Mouse (Mus musculus): ENCODE results near the gene Dynlt1a. TPM values are rescaled to one million over a fixed set of nuclear protein-coding genes. Genes with fewer than 3 reads are reported as not detected.
"Not testable (repeated sequence)": the region's sequence is repeated elsewhere in the genome, so short reads cannot be mapped to it uniquely, and the experiment has no call there.

Dynlt1a gene
- polyA plus RNA-seq, 1 experiment, result 3.7 TPM

GRCm38 (mm10) chr17:6286169-6286568 lies 31.1 kb downstream of the Dynlt1a start:
- H3K4me1 ChIP-seq (ENCODE audit: control insufficient read depth, insufficient read depth, insufficient read length); DNase-seq (ENCODE audit: low read depth in 1 of 2, low spot score in 2 of 2); H3K27ac ChIP-seq (ENCODE audit: insufficient read depth, low read length); H3K36me3 ChIP-seq (ENCODE audit: control insufficient read depth, insufficient read depth, low read length); H3K27me3 ChIP-seq (ENCODE audit: control insufficient read depth, insufficient read depth, low read length); H3K4me3 ChIP-seq (ENCODE audit: extremely low read depth, insufficient read depth, insufficient read length): not testable (repeated sequence)
- WGBS, result 91% methylated on average over 5 of the region's 5 CpGs

GRCm38 (mm10) chr17:6283137-6283536 lies 34.2 kb downstream of the Dynlt1a start:
- H3K4me1 ChIP-seq (ENCODE audit: control insufficient read depth, insufficient read depth, insufficient read length); DNase-seq (ENCODE audit: low read depth in 1 of 2, low spot score in 2 of 2); H3K27ac ChIP-seq (ENCODE audit: insufficient read depth, low read length); H3K4me3 ChIP-seq (ENCODE audit: extremely low read depth, insufficient read depth, insufficient read length); H3K27me3 ChIP-seq (ENCODE audit: control insufficient read depth, insufficient read depth, low read length); H3K36me3 ChIP-seq (ENCODE audit: control insufficient read depth, insufficient read depth, low read length): not testable (repeated sequence)
- WGBS, result 96% methylated on average over 8 of the region's 10 CpGs

GRCm38 (mm10) chr17:6280513-6280912 lies 36.8 kb downstream of the Dynlt1a start:
- not testable (repeated sequence) for H3K4me1 ChIP-seq (ENCODE audit: control insufficient read depth, insufficient read depth, insufficient read length); H3K27me3 ChIP-seq (ENCODE audit: control insufficient read depth, insufficient read depth, low read length); H3K36me3 ChIP-seq (ENCODE audit: control insufficient read depth, insufficient read depth, low read length); H3K4me3 ChIP-seq (ENCODE audit: extremely low read depth, insufficient read depth, insufficient read length); DNase-seq (ENCODE audit: low read depth in 1 of 2, low spot score in 2 of 2); H3K27ac ChIP-seq (ENCODE audit: insufficient read depth, low read length)
- whole genome bisulfite sequencing, result 97% methylated on average over 19 of the region's 19 CpGs

GRCm38 (mm10) chr17:6279772-6280171 lies 37.5 kb downstream of the Dynlt1a start:
- WGBS, result 92% methylated on average over 10 of the region's 10 CpGs
- not testable (repeated sequence) for H3K4me3 ChIP-seq (ENCODE audit: extremely low read depth, insufficient read depth, insufficient read length); H3K27me3 ChIP-seq (ENCODE audit: control insufficient read depth, insufficient read depth, low read length); H3K4me1 ChIP-seq (ENCODE audit: control insufficient read depth, insufficient read depth, insufficient read length); H3K27ac ChIP-seq (ENCODE audit: insufficient read depth, low read length); H3K36me3 ChIP-seq (ENCODE audit: control insufficient read depth, insufficient read depth, low read length); DNase-seq (ENCODE audit: low read depth in 1 of 2, low spot score in 2 of 2)

GRCm38 (mm10) chr17:6279205-6279604 lies 38.1 kb downstream of the Dynlt1a start:
- H3K4me3 ChIP-seq (ENCODE audit: extremely low read depth, insufficient read depth, insufficient read length); DNase-seq (ENCODE audit: low read depth in 1 of 2, low spot score in 2 of 2); H3K27ac ChIP-seq (ENCODE audit: insufficient read depth, low read length); H3K27me3 ChIP-seq (ENCODE audit: control insufficient read depth, insufficient read depth, low read length); H3K36me3 ChIP-seq (ENCODE audit: control insufficient read depth, insufficient read depth, low read length); H3K4me1 ChIP-seq (ENCODE audit: control insufficient read depth, insufficient read depth, insufficient read length): not testable (repeated sequence)
- 58% methylated on average over 8 of the region's 8 CpGs for WGBS

- not testable (repeated sequence) for H3K36me3 ChIP-seq (ENCODE audit: control insufficient read depth, insufficient read depth, low read length)
Observed at GRCm38 (mm10) chr17:6274693-6275092, 42.6 kb downstream of the Dynlt1a start.

GRCm38 (mm10) chr17:6271970-6272369 lies 45.3 kb downstream of the Dynlt1a start:
- not testable (repeated sequence) for H3K36me3 ChIP-seq (ENCODE audit: control insufficient read depth, insufficient read depth, low read length); H3K27ac ChIP-seq (ENCODE audit: insufficient read depth, low read length); H3K27me3 ChIP-seq (ENCODE audit: control insufficient read depth, insufficient read depth, low read length); DNase-seq (ENCODE audit: low read depth in 1 of 2, low spot score in 2 of 2); H3K4me1 ChIP-seq (ENCODE audit: control insufficient read depth, insufficient read depth, insufficient read length); H3K4me3 ChIP-seq (ENCODE audit: extremely low read depth, insufficient read depth, insufficient read length)
- WGBS, result 16% methylated on average over 6 of the region's 6 CpGs

More at GRCm38 (mm10) chr17:6274693-6275092, 42.6 kb downstream of the Dynlt1a start:
- not testable (repeated sequence) for DNase-seq (ENCODE audit: low read depth in 1 of 2, low spot score in 2 of 2); H3K27ac ChIP-seq (ENCODE audit: insufficient read depth, low read length); H3K27me3 ChIP-seq (ENCODE audit: control insufficient read depth, insufficient read depth, low read length); H3K4me3 ChIP-seq (ENCODE audit: extremely low read depth, insufficient read depth, insufficient read length); H3K4me1 ChIP-seq (ENCODE audit: control insufficient read depth, insufficient read depth, insufficient read length)
- WGBS, result 93% methylated on average over 5 of the region's 6 CpGs

GRCm38 (mm10) chr17:6270840-6271239 lies 46.5 kb downstream of the Dynlt1a start:
- H3K4me3 ChIP-seq (ENCODE audit: extremely low read depth, insufficient read depth, insufficient read length), result peak overlapping the region; percentile 56
- not testable (repeated sequence) for H3K27me3 ChIP-seq (ENCODE audit: control insufficient read depth, insufficient read depth, low read length); H3K27ac ChIP-seq (ENCODE audit: insufficient read depth, low read length); H3K4me1 ChIP-seq (ENCODE audit: control insufficient read depth, insufficient read depth, insufficient read length); DNase-seq (ENCODE audit: low read depth in 1 of 2, low spot score in 2 of 2); H3K36me3 ChIP-seq (ENCODE audit: control insufficient read depth, insufficient read depth, low read length)
- under 1% methylated on average over 23 of the region's 25 CpGs for WGBS

- H3K27me3 ChIP-seq (ENCODE audit: control insufficient read depth, insufficient read depth, low read length); DNase-seq (ENCODE audit: low read depth in 1 of 2, low spot score in 2 of 2); H3K27ac ChIP-seq (ENCODE audit: insufficient read depth, low read length); H3K4me1 ChIP-seq (ENCODE audit: control insufficient read depth, insufficient read depth, insufficient read length); H3K36me3 ChIP-seq (ENCODE audit: control insufficient read depth, insufficient read depth, low read length): not testable (repeated sequence)
- 1% methylated on average over 53 of the region's 84 CpGs for WGBS
- H3K4me3 ChIP-seq (ENCODE audit: extremely low read depth, insufficient read depth, insufficient read length), result peak overlapping the region; percentile 56; the same call in 1 of the 2 replicates
Observed at GRCm38 (mm10) chr17:6269876-6270831, 47.1 kb downstream of the Dynlt1a start.

GRCm38 (mm10) chr17:6257070-6257456 lies 60.2 kb downstream of the Dynlt1a start:
- DNase-seq (ENCODE audit: low read depth in 1 of 2, low spot score in 2 of 2); H3K36me3 ChIP-seq (ENCODE audit: control insufficient read depth, insufficient read depth, low read length); H3K4me3 ChIP-seq (ENCODE audit: extremely low read depth, insufficient read depth, insufficient read length); H3K27ac ChIP-seq (ENCODE audit: insufficient read depth, low read length); H3K4me1 ChIP-seq (ENCODE audit: control insufficient read depth, insufficient read depth, insufficient read length); H3K27me3 ChIP-seq (ENCODE audit: control insufficient read depth, insufficient read depth, low read length): not testable (repeated sequence)
- 9% methylated on average over 20 of the region's 20 CpGs for WGBS
